Comparison of ENCODE assay signal across 8 mouse cellular contexts in the genomic region with DNA sequence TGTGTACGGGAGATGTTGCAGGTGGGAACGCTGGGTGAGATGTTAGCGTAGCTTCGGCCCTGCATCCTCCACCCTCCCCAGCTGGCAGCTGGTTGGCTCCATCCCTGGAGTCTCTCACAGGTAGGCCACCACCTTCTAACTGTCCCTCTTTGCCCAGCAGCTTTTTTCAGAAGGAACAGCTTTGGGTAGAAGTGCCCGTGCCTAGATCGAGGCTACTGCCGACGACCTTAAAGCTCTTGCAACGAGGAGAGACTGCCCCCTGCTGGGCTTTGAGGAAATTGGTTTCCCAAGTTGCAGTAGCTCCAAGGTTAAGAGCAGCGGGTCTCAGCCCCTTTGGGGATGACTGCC. TPM values are rescaled to one million over a fixed set of nuclear protein-coding genes. Genes with fewer than 3 reads are reported as not detected.
DNase-seq lines count a peak whose midpoint lies in the region; ATAC-seq and TF ChIP-seq lines count a peak whose summit lies in the region.

No protein-coding gene starts in this region.

- no peak overlapping the region for H3K4me2 ChIP-seq in forebrain, embryonic 14.5 days (ENCODE audit: low read length)
- H3K4me2 ChIP-seq in kidney, postnatal 0 days (ENCODE audit: low read length) = no peak overlapping the region
- no peak overlapping the region for H3K4me2 ChIP-seq in lung, embryonic 14.5 days

- H3K4me1 ChIP-seq in forebrain, embryonic 14.5 days (ENCODE audit: control insufficient read depth, insufficient read depth, low read length) = no peaks in the 10 kb centered on the region
- no peaks in the 10 kb centered on the region for H3K4me1 ChIP-seq in kidney, postnatal 0 days (replicated peaks; ENCODE audit: insufficient read depth, low read length)
- H3K4me1 ChIP-seq in lung, embryonic 14.5 days (ENCODE audit: insufficient read depth) = no peaks in the 10 kb centered on the region

- H3K9me3 ChIP-seq in forebrain, embryonic 14.5 days (replicated peaks; ENCODE audit: control insufficient read depth, low read length) = no peaks in the 10 kb centered on the region
- H3K9me3 ChIP-seq in kidney, postnatal 0 days (replicated peaks; ENCODE audit: low read length) = no peaks in the 10 kb centered on the region
- H3K9me3 ChIP-seq in lung, embryonic 14.5 days (ENCODE audit: low read depth, low read length) = no peaks in the 10 kb centered on the region

- no peaks in the 10 kb centered on the region for H3K36me3 ChIP-seq in forebrain, embryonic 14.5 days (ENCODE audit: control insufficient read depth, insufficient read depth, low read length)
- no peaks in the 10 kb centered on the region for H3K36me3 ChIP-seq in kidney, postnatal 0 days (ENCODE audit: insufficient read depth, low read length)
- H3K36me3 ChIP-seq in lung, embryonic 14.5 days (ENCODE audit: insufficient read depth) = no peaks in the 10 kb centered on the region

- 29% methylated on average over 10 of the region's 10 CpGs for WGBS in forebrain, embryonic 14.5 days
- 29% methylated on average over 10 of the region's 10 CpGs for WGBS in kidney, postnatal 0 days
- 27% methylated on average over 10 of the region's 10 CpGs for WGBS in lung, embryonic 14.5 days

- no peak overlapping the region for H3K4me3 ChIP-seq in forebrain, embryonic 14.5 days (ENCODE audit: low read depth, low read length)
- no peak overlapping the region for H3K4me3 ChIP-seq in kidney, postnatal 0 days (replicated peaks; ENCODE audit: low read depth, low read length)
- H3K4me3 ChIP-seq in lung, embryonic 14.5 days (ENCODE audit: low read depth, low read length) = no peak overlapping the region

- peak; percentile 29; the same call in 1 of the 2 replicates for ATAC-seq in forebrain, embryonic 14.5 days
- no peak for ATAC-seq in kidney, postnatal 0 days (replicated peaks; ENCODE audit: low FRiP score, low read depth)
- peak; percentile 12; the same call in 1 of the 2 replicates for ATAC-seq in lung, embryonic 14.5 days (ENCODE audit: insufficient read depth)

- H3K9ac ChIP-seq in forebrain, embryonic 14.5 days (ENCODE audit: low read length) = no peak overlapping the region
- no peak overlapping the region for H3K9ac ChIP-seq in kidney, postnatal 0 days (ENCODE audit: low read depth, low read length)
- no peak overlapping the region for H3K9ac ChIP-seq in lung, embryonic 14.5 days

- DNase-seq in 3134 (ENCODE audit: extremely low read depth, insufficient read length, low spot score) = peak; percentile 42
- DNase-seq in CD8-positive naive resting alpha-beta T cell, adult 2 months (ENCODE audit: low read depth in 2 of 2, low spot score in 2 of 2) = peak; percentile 50 to 62
- peak; percentile 52 for DNase-seq in c-Kit-positive CD71-positive TER-119-positive erythroid progenitor cells, embryonic 14.5 days (ENCODE audit: low spot score)
- peak; percentile 82 for DNase-seq in forebrain, embryonic 14.5 days (ENCODE audit: low spot score)
- peak; percentile 80 for DNase-seq in kidney, postnatal 0 days (ENCODE audit: low spot score)
- peak; percentile 89 for DNase-seq in lung, embryonic 14.5 days
- DNase-seq in right cerebral cortex, postnatal 14 days = peak; percentile 77
- peak; percentile 41 for DNase-seq in yolk sac, embryonic 10.5 days (ENCODE audit: low spot score)

- H3K27me3 ChIP-seq in forebrain, embryonic 14.5 days (replicated peaks; ENCODE audit: control insufficient read depth, insufficient read depth, low read length) = no peaks in the 10 kb centered on the region
- H3K27me3 ChIP-seq in kidney, postnatal 0 days (ENCODE audit: insufficient read depth, low read length) = no peaks in the 10 kb centered on the region
- no peaks in the 10 kb centered on the region for H3K27me3 ChIP-seq in lung, embryonic 14.5 days (ENCODE audit: insufficient read depth, low read length)

- no peak overlapping the region for H3K27ac ChIP-seq in forebrain, embryonic 14.5 days (ENCODE audit: low read depth, low read length)
- no peak overlapping the region for H3K27ac ChIP-seq in kidney, postnatal 0 days
- no peak overlapping the region for H3K27ac ChIP-seq in lung, embryonic 14.5 days (ENCODE audit: low read depth)

- TF ChIP-seq CTCF in kidney, postnatal 0 days (IDR thresholded peaks at IDR 0.05; ENCODE audit: low read depth) = peak; percentile 90
- TF ChIP-seq CTCF in lung, embryonic 14.5 days (IDR thresholded peaks at IDR 0.05; ENCODE audit: low read depth) = peak; percentile 91

RNA-seq across cellular contexts. Expression of a gene that starts 15.2 kb away (rescaled TPM):
- polyA plus RNA-seq in forebrain, embryonic 14.5 days (2014; fragmentation: Nextera tagmentation; extraction: Ambion mirVana) = 1.0 and 1.2 TPM in 2 replicates
- 3.4 and 3.8 TPM in 2 replicates for polyA plus RNA-seq in kidney, postnatal 0 days (2015; fragmentation: Nextera tagmentation; extraction: Ambion mirVana)
- polyA plus RNA-seq in lung, embryonic 14.5 days (2014; fragmentation: Nextera tagmentation; extraction: Ambion mirVana) = 3.1 and 3.7 TPM in 2 replicates

RNA-seq across cellular contexts. Expression of a gene that starts 19.1 kb away (rescaled TPM):
- 0.29 and 0.72 TPM in 2 replicates for polyA plus RNA-seq in forebrain, embryonic 14.5 days (2014; fragmentation: Nextera tagmentation; extraction: Ambion mirVana)
- polyA plus RNA-seq in kidney, postnatal 0 days (2015; fragmentation: Nextera tagmentation; extraction: Ambion mirVana) = 3.0 TPM in 2 replicates
- polyA plus RNA-seq in lung, embryonic 14.5 days (2014; fragmentation: Nextera tagmentation; extraction: Ambion mirVana) = 2.0 and 2.3 TPM in 2 replicates
